Mouse (Mus musculus): ENCODE measurements around the gene St7l.

DNA sequence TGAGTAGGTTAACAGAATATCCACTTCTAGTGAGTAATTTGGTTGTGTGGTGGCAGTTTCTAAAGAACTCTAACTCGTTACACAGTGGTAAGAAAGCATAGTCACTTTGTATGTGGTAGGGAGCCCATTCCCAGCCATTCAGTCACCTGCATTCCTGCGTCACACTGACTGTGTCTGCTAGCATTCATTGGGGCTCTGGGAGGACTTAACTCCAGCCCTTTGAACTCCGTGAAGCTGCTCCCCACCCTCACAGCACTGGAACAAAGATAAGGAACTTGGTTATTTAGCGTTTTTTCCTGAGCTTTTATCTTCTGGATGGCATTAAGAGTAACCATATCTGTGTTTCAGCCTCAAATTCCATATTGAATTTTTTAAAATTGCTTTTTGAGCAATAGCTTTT is 74.5 kb downstream of the St7l start:
- no peak for TF ChIP-seq CTCF (conservative IDR thresholded peaks at IDR 0.05; ENCODE audit: insufficient read depth, insufficient read length, low read depth, low read length)
- no peak for TF ChIP-seq POLR2A (IDR thresholded peaks at IDR 0.05; ENCODE audit: low read depth, low read length)
